Mouse (Mus musculus) midbrain, postnatal 0 days (tissue): ENCODE results near the gene Dhtkd1. TPM values are rescaled to one million over a fixed set of nuclear protein-coding genes. Genes with fewer than 3 reads are reported as not detected.

Experiments used
- ATAC-seq: fragments of 200-750 bp; cut with Nextera tagmentation; 2 replicates; pipeline ENCODE4 v1.8.0; 2017; ENCODE audit warnings: moderate number of reproducible peaks, mild to moderate bottlenecking, moderate TSS enrichment, moderate library complexity; ENCODE audit not compliant: low FRiP score
- DNase-seq: peaks from one replicate; pipeline ENCODE4 v3.0.0-alpha.2; 2015; ENCODE audit warnings: low spot score
- H3K27ac ChIP-seq: fragments of 300-500 bp; sonication (generic); 2 replicates; pipeline ENCODE4 v1.5.1; 2014; ENCODE audit warnings: low read depth, mild to moderate bottlenecking, low read length, mixed read lengths
- H3K27me3 ChIP-seq: fragments of 300-500 bp; sonication (generic); 2 replicates; pipeline ENCODE4 v1.6.1; 2014; ENCODE audit warnings: low read length, control low read depth, mixed read lengths; ENCODE audit not compliant: insufficient read depth
- H3K36me3 ChIP-seq: fragments of 300-500 bp; sonication (generic); 2 replicates; pipeline ENCODE4 v1.6.1; 2014; ENCODE audit warnings: low read length, control low read depth, mixed read lengths; ENCODE audit not compliant: insufficient read depth
- H3K4me1 ChIP-seq: fragments of 300-500 bp; sonication (generic); 2 replicates; pipeline ENCODE4 v1.6.1; 2014; ENCODE audit warnings: mild to moderate bottlenecking, control low read depth, antibody characterized with exemption, low read length, mixed read lengths; ENCODE audit not compliant: insufficient read depth
- H3K4me2 ChIP-seq: fragments of 300-500 bp; sonication (generic); 2 replicates; pipeline ENCODE4 v1.6.1; 2014; ENCODE audit warnings: low read depth, mild to moderate bottlenecking, low read length, mixed read lengths; ENCODE audit not compliant: poor library complexity, severe bottlenecking
- H3K4me3 ChIP-seq: fragments of 300-500 bp; sonication (generic); 2 replicates; pipeline ENCODE4 v1.5.1; 2014; ENCODE audit warnings: low read depth, mild to moderate bottlenecking, low read length, moderate library complexity
- H3K9ac ChIP-seq: fragments of 300-500 bp; sonication (generic); replicated peaks from 2 replicates; pipeline ENCODE4 v1.6.1; 2014; ENCODE audit warnings: mild to moderate bottlenecking, low read length, moderate library complexity, mixed read lengths; ENCODE audit not compliant: poor library complexity, severe bottlenecking
- H3K9me3 ChIP-seq: fragments of 300-500 bp; sonication (generic); 2 replicates; pipeline ENCODE4 v1.6.1; 2016; ENCODE audit warnings: low read length, control low read depth
- CTCF ChIP-seq: IDR thresholded peaks from 2 replicates; pipeline ENCODE4 v1.5.1; 2016; ENCODE audit warnings: antibody characterized with exemption, mild to moderate bottlenecking
- WGBS: fragments of 180-500 bp; shearing (Covaris S2); extraction: QIAGEN DNeasy Blood & Tissue Kit; methylation state at CpG from one replicate; pipeline ENCODE4 v1.1.7; 2014; 5-methylcytosine and 5-hydroxymethylcytosine counted together
- polyA plus RNA-seq: library from polyadenylated mRNA; unstranded; fragments of >200 nt; fragmentation: Nextera tagmentation; extraction: Ambion mirVana; gene quantifications from 2 replicates; pipeline ENCODE4 v1.2.1, GENCODE M21; 2015
- total RNA-seq: library from RNA; depleted of rRNA; stranded (reverse); fragments of >200 nt; gene quantifications from 2 replicates; pipeline ENCODE4 v1.2.3, GENCODE M21; 2014

Gene Dhtkd1
- total and polyA plus RNA-seq, 2 experiments from 2014 or later: 4.6 to 13.3 TPM

- WGBS: 93% methylated on average over 3 of the region's 3 CpGs
- Histone ChIP-seq H3K9me3 (no peaks in the 10 kb centered on the region), H3K27ac (no peak overlapping the region), H3K4me1 (no peaks in the 10 kb centered on the region), H3K4me3 (no peak overlapping the region), H3K9ac (no peak overlapping the region), H3K4me2 (no peak overlapping the region), H3K27me3 (no peaks in the 10 kb centered on the region), H3K36me3 (no peaks in the 10 kb centered on the region)
- ATAC-seq (no peak), DNase-seq (no peak)
- TF ChIP-seq CTCF: no peak
These were observed 3.3 kb downstream of the Dhtkd1 start for GRCm38 (mm10) chr2:5939319-5939718.

- DNase-seq (no peak), ATAC-seq (no peak)
- H3K9ac ChIP-seq: no peak overlapping the region
- H3K4me2 ChIP-seq: no peak overlapping the region
- no peak overlapping the region for H3K27ac ChIP-seq
- H3K9me3 ChIP-seq: no peaks in the 10 kb centered on the region
- 93% methylated on average over 4 of the region's 4 CpGs for WGBS
- no peaks in the 10 kb centered on the region for H3K27me3 ChIP-seq
- TF ChIP-seq CTCF: no peak
- no peaks in the 10 kb centered on the region for H3K36me3 ChIP-seq
- H3K4me1 ChIP-seq: no peaks in the 10 kb centered on the region
- no peak overlapping the region for H3K4me3 ChIP-seq
These were observed 6.0 kb downstream of the Dhtkd1 start for GRCm38 (mm10) chr2:5936550-5936949.

GRCm38 (mm10) chr2:5936068-5936467 lies 6.5 kb downstream of the Dhtkd1 start:
- 79% methylated on average over 6 of the region's 6 CpGs for WGBS
- H3K9ac ChIP-seq: no peak overlapping the region
- H3K27me3 ChIP-seq: no peaks in the 10 kb centered on the region
- H3K36me3 ChIP-seq: no peaks in the 10 kb centered on the region
- H3K9me3 ChIP-seq: no peaks in the 10 kb centered on the region
- no peak overlapping the region for H3K27ac ChIP-seq
- DNase-seq (no peak), ATAC-seq (no peak)
- no peak for TF ChIP-seq CTCF
- H3K4me2 ChIP-seq: no peak overlapping the region
- H3K4me1 ChIP-seq: no peaks in the 10 kb centered on the region
- H3K4me3 ChIP-seq: no peak overlapping the region

GRCm38 (mm10) chr2:5934936-5935335 lies 7.7 kb downstream of the Dhtkd1 start:
- no peaks in the 10 kb centered on the region for H3K27me3 ChIP-seq
- WGBS: 94% methylated on average over 3 of the region's 3 CpGs
- DNase-seq (no peak), ATAC-seq (no peak)
- H3K27ac ChIP-seq: no peak overlapping the region
- no peaks in the 10 kb centered on the region for H3K9me3 ChIP-seq
- no peaks in the 10 kb centered on the region for H3K4me1 ChIP-seq
- H3K36me3 ChIP-seq: no peaks in the 10 kb centered on the region; the same call in 1 of the 2 replicates
- no peak overlapping the region for H3K9ac ChIP-seq
- no peak overlapping the region for H3K4me3 ChIP-seq
- TF ChIP-seq CTCF: no peak
- no peak overlapping the region for H3K4me2 ChIP-seq

- no peak overlapping the region for H3K27ac ChIP-seq
- WGBS: 94% methylated on average over 5 of the region's 5 CpGs
- H3K9me3 ChIP-seq: no peaks in the 10 kb centered on the region
- H3K9ac ChIP-seq: no peak overlapping the region
- TF ChIP-seq CTCF: no peak
- no peak overlapping the region for H3K4me2 ChIP-seq
- H3K27me3 ChIP-seq: no peaks in the 10 kb centered on the region
- ATAC-seq (no peak), DNase-seq (no peak)
- no peak overlapping the region for H3K4me3 ChIP-seq
- H3K4me1 ChIP-seq: no peaks in the 10 kb centered on the region
- H3K36me3 ChIP-seq: peaks cover 20% of the 10 kb centered on the region
These were observed 10.7 kb downstream of the Dhtkd1 start for GRCm38 (mm10) chr2:5931938-5932337.

- WGBS: 88% methylated on average over 18 of the region's 18 CpGs
- Histone ChIP-seq H3K9me3 (no peaks in the 10 kb centered on the region), H3K36me3 (peaks cover 20% of the 10 kb centered on the region), H3K4me2 (no peak overlapping the region), H3K27ac (no peak overlapping the region), H3K9ac (no peak overlapping the region), H3K27me3 (no peaks in the 10 kb centered on the region), H3K4me3 (no peak overlapping the region), H3K4me1 (no peaks in the 10 kb centered on the region)
- DNase-seq: no peak
- no peak for TF ChIP-seq CTCF
- ATAC-seq: no peak
These were observed 12.1 kb downstream of the Dhtkd1 start for GRCm38 (mm10) chr2:5930291-5931054.
